Mouse (Mus musculus) stomach, postnatal 0 days (tissue): ENCODE results near the gene Nat9. TPM values are rescaled to one million over a fixed set of nuclear protein-coding genes. Genes with fewer than 3 reads are reported as not detected.
A peak's percentile ranks its signal among the peaks of the same experiment; 100 is the strongest.

ENCODE experiments used
- ATAC-seq: fragments of 200-750 bp; cut with Nextera tagmentation; 2 replicates; pipeline ENCODE4 v1.8.0; 2017; ENCODE audit not compliant: low FRiP score, low TSS enrichment
- DNase-seq: peaks from one replicate; pipeline ENCODE4 v3.0.0-alpha.2; 2016; ENCODE audit warnings: low spot score
- H3K27ac ChIP-seq: fragments of 300-500 bp; sonication (generic); replicated peaks from 2 replicates; pipeline ENCODE4 v1.5.1; 2014; ENCODE audit warnings: mild to moderate bottlenecking, control low read depth
- H3K27me3 ChIP-seq: fragments of 300-500 bp; sonication (generic); 2 replicates; pipeline ENCODE4 v1.6.1; 2014; ENCODE audit warnings: low read length; ENCODE audit not compliant: control insufficient read depth, insufficient read depth
- H3K36me3 ChIP-seq: fragments of 300-500 bp; sonication (generic); 2 replicates; pipeline ENCODE4 v1.6.1; 2014; ENCODE audit warnings: low read length, mixed read lengths; ENCODE audit not compliant: control insufficient read depth, insufficient read depth
- H3K4me1 ChIP-seq: fragments of 300-500 bp; sonication (generic); replicated peaks from 2 replicates; pipeline ENCODE4 v1.6.1; 2014; ENCODE audit warnings: antibody characterized with exemption; ENCODE audit not compliant: control insufficient read depth, insufficient read depth
- H3K4me2 ChIP-seq: fragments of 300-500 bp; sonication (generic); replicated peaks from 2 replicates; pipeline ENCODE4 v1.6.1; 2014; ENCODE audit warnings: low read depth, mild to moderate bottlenecking, control low read depth, moderate library complexity
- H3K4me3 ChIP-seq: fragments of 300-500 bp; sonication (generic); 2 replicates; pipeline ENCODE4 v1.5.1; 2014; ENCODE audit warnings: low read depth, low read length, control low read depth
- H3K9ac ChIP-seq: fragments of 300-500 bp; sonication (generic); 2 replicates; pipeline ENCODE4 v1.6.1; 2014; ENCODE audit warnings: mild to moderate bottlenecking, low read length, control low read depth, mixed read lengths
- H3K9me3 ChIP-seq: fragments of 300-500 bp; sonication (generic); 2 replicates; pipeline ENCODE4 v1.6.1; 2016; ENCODE audit warnings: low read length; ENCODE audit not compliant: control insufficient read depth
- CTCF ChIP-seq: IDR thresholded peaks from 2 replicates; pipeline ENCODE4 v1.5.1; 2016; ENCODE audit warnings: antibody characterized with exemption, low read depth, mild to moderate bottlenecking, moderate library complexity
- EP300 ChIP-seq: optimal IDR thresholded peaks from 2 replicates; pipeline ENCODE3; 2016; ENCODE audit warnings: antibody characterized with exemption
- WGBS: fragments of 180-500 bp; shearing (Covaris S2); extraction: QIAGEN DNeasy Blood & Tissue Kit; methylation state at CpG from one replicate; pipeline ENCODE4 v1.1.7; 2014; 5-methylcytosine and 5-hydroxymethylcytosine counted together
- polyA plus RNA-seq: library from polyadenylated mRNA; unstranded; fragments of >200 nt; fragmentation: Nextera tagmentation; extraction: Ambion mirVana; gene quantifications from 2 replicates; pipeline ENCODE4 v1.2.1, GENCODE M21; 2015

The Nat9 gene
- polyA plus RNA-seq, 1 experiment from 2014 or later = 18.1 TPM

- ATAC-seq (no peak), DNase-seq (no peak)
- TF ChIP-seq CTCF (no peak), EP300 (no peak)
- Histone ChIP-seq H3K36me3 (peaks cover 12% of the 10 kb centered on the region; the same call in 1 of the 2 replicates), H3K4me1 (no peaks in the 10 kb centered on the region), H3K9me3 (no peaks in the 10 kb centered on the region), H3K4me2 (no peak overlapping the region), H3K27me3 (no peaks in the 10 kb centered on the region), H3K4me3 (no peak overlapping the region), H3K9ac (no peak overlapping the region), H3K27ac (no peak overlapping the region)
- 51% methylated on average over 12 of the region's 12 CpGs for WGBS
These were observed 11.3 kb upstream of the Nat9 start for GRCm38 (mm10) chr11:115198932-115199384.

- ATAC-seq (no peak), DNase-seq (no peak)
- Histone ChIP-seq H3K36me3 (peaks cover 6% of the 10 kb centered on the region; the same call in 1 of the 2 replicates), H3K4me3 (no peak overlapping the region), H3K27ac (no peak overlapping the region), H3K9me3 (no peaks in the 10 kb centered on the region), H3K4me1 (no peaks in the 10 kb centered on the region), H3K27me3 (no peaks in the 10 kb centered on the region), H3K9ac (no peak overlapping the region), H3K4me2 (no peak overlapping the region)
- TF ChIP-seq CTCF = no peak
- TF ChIP-seq EP300 = no peak
- 84% methylated on average over 8 of the region's 8 CpGs for WGBS
These were observed 9.9 kb upstream of the Nat9 start for GRCm38 (mm10) chr11:115197558-115197957.

GRCm38 (mm10) chr11:115195933-115196332, 8.3 kb upstream of the Nat9 start:
- WGBS = 77% methylated on average over 5 of the region's 5 CpGs
- H3K27me3 ChIP-seq = no peaks in the 10 kb centered on the region
- DNase-seq (no peak), ATAC-seq (no peak)
- H3K4me1 ChIP-seq = no peaks in the 10 kb centered on the region
- H3K36me3 ChIP-seq = peaks cover 2% of the 10 kb centered on the region; the same call in 1 of the 2 replicates
- no peak overlapping the region for H3K4me2 ChIP-seq
- H3K9ac ChIP-seq = no peak overlapping the region
- H3K9me3 ChIP-seq = no peaks in the 10 kb centered on the region
- H3K27ac ChIP-seq = no peak overlapping the region
- H3K4me3 ChIP-seq = no peak overlapping the region
- no peak for TF ChIP-seq CTCF
- TF ChIP-seq EP300 = no peak

- ATAC-seq = no peak
- Histone ChIP-seq H3K4me3 (no peak overlapping the region), H3K36me3 (peaks cover 2% of the 10 kb centered on the region; the same call in 1 of the 2 replicates), H3K9ac (no peak overlapping the region), H3K27ac (no peak overlapping the region), H3K9me3 (no peaks in the 10 kb centered on the region), H3K27me3 (no peaks in the 10 kb centered on the region), H3K4me1 (no peaks in the 10 kb centered on the region), H3K4me2 (no peak overlapping the region)
- TF ChIP-seq CTCF = no peak
- TF ChIP-seq EP300 = no peak
- 79% methylated on average over 6 of the region's 6 CpGs for WGBS
- DNase-seq = no peak
These were observed 7.0 kb upstream of the Nat9 start for GRCm38 (mm10) chr11:115194693-115195092.

- peak; percentile 58 for DNase-seq
- WGBS = 47% methylated on average over 9 of the region's 9 CpGs
- Histone ChIP-seq H3K4me2 (no peak overlapping the region), H3K27ac (no peak overlapping the region), H3K9me3 (no peaks in the 10 kb centered on the region), H3K9ac (0 out of 2 replicates have a peak overlapping the region, but pooled peaks have one; percentile 18), H3K4me3 (no peak overlapping the region), H3K36me3 (no peaks in the 10 kb centered on the region; the same call in 1 of the 2 replicates), H3K4me1 (0 out of 2 replicates have a peak, but pooled peaks cover 3% of the 10 kb centered on the region), H3K27me3 (no peaks in the 10 kb centered on the region)
- ATAC-seq = peak; percentile 55
- TF ChIP-seq CTCF (no peak), EP300 (no peak)
These were observed 4.5 kb upstream of the Nat9 start for GRCm38 (mm10) chr11:115192180-115192579.

GRCm38 (mm10) chr11:115189304-115189703, 1.6 kb upstream of the Nat9 start:
- no peak for DNase-seq
- TF ChIP-seq EP300 (no peak), CTCF (no peak)
- WGBS = 90% methylated on average over 6 of the region's 6 CpGs
- ATAC-seq = no peak
- Histone ChIP-seq H3K4me2 (no peak overlapping the region), H3K4me1 (peaks cover 3% of the 10 kb centered on the region; the same call in 1 of the 2 replicates), H3K27ac (no peak overlapping the region), H3K4me3 (no peak overlapping the region), H3K9me3 (no peaks in the 10 kb centered on the region), H3K27me3 (no peaks in the 10 kb centered on the region), H3K36me3 (no peaks in the 10 kb centered on the region), H3K9ac (no peak overlapping the region)
